Comparison of ENCODE assay signal across 18 mouse cellular contexts in the genomic region with DNA sequence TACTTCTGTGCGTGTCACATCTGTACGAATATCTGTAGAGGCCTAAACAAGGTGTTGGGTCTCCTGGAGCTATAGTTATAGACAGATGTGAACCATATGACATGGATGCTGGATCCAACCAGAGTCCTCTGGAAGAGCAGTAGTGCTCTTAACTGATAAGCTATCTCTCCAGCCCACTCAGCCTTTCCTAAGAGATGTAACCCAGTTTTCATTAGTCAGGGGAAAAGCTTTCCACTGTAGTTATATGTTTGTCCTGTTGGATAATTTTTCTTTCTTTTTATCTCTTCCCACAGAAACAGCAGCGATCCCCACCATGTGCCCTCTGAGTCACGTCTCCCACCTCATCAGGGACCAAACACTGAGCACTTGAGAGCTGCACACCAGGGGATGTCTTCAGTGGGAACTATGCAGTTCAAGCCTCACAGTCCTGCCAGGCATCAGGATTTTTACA. TPM values are rescaled to one million over a fixed set of nuclear protein-coding genes. Genes with fewer than 3 reads are reported as not detected.
DNase-seq lines count a peak whose midpoint lies in the region; ATAC-seq and TF ChIP-seq lines count a peak whose summit lies in the region.
"Had no signal": no experiment of that assay in that cellular context is flagged by ENCODE, and none has a peak within 500 bp of the region (broad histone marks: within the 10 kb centered on the region; RNA-seq: fewer than 3 reads in every experiment).

No protein-coding gene starts in this region.

- peak; percentile 55; the same call in 1 of the 2 replicates for ATAC-seq in heart, embryonic 15.5 days (replicated peaks; ENCODE audit: insufficient number of reproducible peaks, insufficient read depth, low FRiP score, low read depth)
- peak; percentile 78 for ATAC-seq in G1E (ENCODE audit: extremely low read depth, insufficient number of reproducible peaks, low FRiP score, poor library complexity, severe bottlenecking)
- peak; percentile 94 for ATAC-seq in erythroblast, adult 5-6 weeks (replicated peaks; ENCODE audit: low FRiP score, poor library complexity, severe bottlenecking)
- peak; percentile 97 for ATAC-seq in liver, embryonic 16.5 days (ENCODE audit: low read depth)
- ATAC-seq: midbrain, embryonic 15.5 days had no signal

- no peak overlapping the region for H3K27ac ChIP-seq in heart, embryonic 15.5 days
- H3K27ac ChIP-seq in heart, adult 2 months = no peak overlapping the region
- H3K27ac ChIP-seq in liver, embryonic 16.5 days (ENCODE audit: low read length) = peak overlapping the region; percentile 100
- H3K27ac ChIP-seq in cerebellum, adult 2 months (ENCODE audit: insufficient read depth, low read length) = no peak overlapping the region
- H3K27ac ChIP-seq: embryonic facial prominence, embryonic 12.5 days; forebrain, embryonic 12.5 days; hindbrain, embryonic 15.5 days; limb, embryonic 12.5 days; midbrain, embryonic 15.5 days had no signal

- H3K4me3 ChIP-seq in heart, embryonic 15.5 days = no peak overlapping the region
- H3K4me3 ChIP-seq in heart, adult 2 months = no peak overlapping the region
- H3K4me3 ChIP-seq in G1E (ENCODE audit: low read depth, low read length) = no peak overlapping the region
- H3K4me3 ChIP-seq in liver, embryonic 16.5 days (ENCODE audit: low read depth, low read length) = 0 out of 2 replicates have a peak overlapping the region, but pooled peaks have one; percentile 12
- H3K4me3 ChIP-seq in cerebellum, adult 2 months (replicated peaks; ENCODE audit: insufficient read depth, low read depth, low read length) = no peak overlapping the region
- H3K4me3 ChIP-seq: embryonic facial prominence, embryonic 12.5 days; forebrain, embryonic 12.5 days; hindbrain, embryonic 15.5 days; limb, embryonic 12.5 days; midbrain, embryonic 15.5 days had no signal

- no peak for TF ChIP-seq EP300 in heart, adult 2 months (IDR thresholded peaks at IDR 0.05; ENCODE audit: insufficient read depth, low read depth, low read length)

- no peak overlapping the region for H3K4me2 ChIP-seq in heart, embryonic 15.5 days
- peak overlapping the region; percentile 56 for H3K4me2 ChIP-seq in liver, embryonic 16.5 days (ENCODE audit: low read depth, low read length)
- H3K4me2 ChIP-seq: embryonic facial prominence, embryonic 12.5 days; forebrain, embryonic 12.5 days; hindbrain, embryonic 15.5 days; limb, embryonic 12.5 days; midbrain, embryonic 15.5 days had no signal

- H3K9ac ChIP-seq in heart, embryonic 15.5 days = no peak overlapping the region
- H3K9ac ChIP-seq in heart, adult 2 months (ENCODE audit: low read depth, low read length) = no peak overlapping the region
- peak overlapping the region; percentile 56 for H3K9ac ChIP-seq in liver, embryonic 16.5 days (ENCODE audit: low read depth, low read length)
- H3K9ac ChIP-seq: embryonic facial prominence, embryonic 12.5 days; forebrain, embryonic 12.5 days; hindbrain, embryonic 15.5 days; limb, embryonic 12.5 days; midbrain, embryonic 15.5 days had no signal

- H3K4me1 ChIP-seq in heart, embryonic 15.5 days (replicated peaks) = no peaks in the 10 kb centered on the region
- no peaks in the 10 kb centered on the region for H3K4me1 ChIP-seq in heart, adult 2 months (ENCODE audit: control insufficient read depth, insufficient read depth, low read length)
- H3K4me1 ChIP-seq in G1E (ENCODE audit: insufficient read depth, low read depth, low read length) = peaks cover 28% of the 10 kb centered on the region
- H3K4me1 ChIP-seq in liver, embryonic 16.5 days (ENCODE audit: control insufficient read depth, low read depth, low read length) = peaks cover 27% of the 10 kb centered on the region
- no peaks in the 10 kb centered on the region for H3K4me1 ChIP-seq in cerebellum, adult 2 months (ENCODE audit: control insufficient read depth, insufficient read depth, low read length)
- H3K4me1 ChIP-seq: embryonic facial prominence, embryonic 12.5 days; forebrain, embryonic 12.5 days; hindbrain, embryonic 15.5 days; limb, embryonic 12.5 days; midbrain, embryonic 15.5 days had no signal

- intact Hi-C loops in heart, adult 2 months (cut with DNase I) = no loop called here

- no peaks in the 10 kb centered on the region for H3K9me3 ChIP-seq in heart, embryonic 15.5 days (replicated peaks)
- no peaks in the 10 kb centered on the region for H3K9me3 ChIP-seq in G1E (replicated peaks)
- H3K9me3 ChIP-seq in liver, embryonic 16.5 days (replicated peaks; ENCODE audit: control insufficient read depth, low read length) = no peaks in the 10 kb centered on the region
- H3K9me3 ChIP-seq: embryonic facial prominence, embryonic 12.5 days; forebrain, embryonic 12.5 days; hindbrain, embryonic 15.5 days; limb, embryonic 12.5 days; midbrain, embryonic 15.5 days had no signal

- no peaks in the 10 kb centered on the region for H3K27me3 ChIP-seq in heart, embryonic 15.5 days
- H3K27me3 ChIP-seq in heart, adult 2 months (ENCODE audit: control insufficient read depth, insufficient read depth, low read length) = no peaks in the 10 kb centered on the region
- no peaks in the 10 kb centered on the region for H3K27me3 ChIP-seq in G1E (ENCODE audit: insufficient read depth, low read length)
- H3K27me3 ChIP-seq in liver, embryonic 16.5 days (ENCODE audit: control insufficient read depth, insufficient read depth, low read depth, low read length) = no peaks in the 10 kb centered on the region
- no peaks in the 10 kb centered on the region for H3K27me3 ChIP-seq in cerebellum, adult 2 months (ENCODE audit: control insufficient read depth, insufficient read depth, low read length)
- H3K27me3 ChIP-seq: embryonic facial prominence, embryonic 12.5 days; forebrain, embryonic 12.5 days; hindbrain, embryonic 15.5 days; limb, embryonic 12.5 days; midbrain, embryonic 15.5 days had no signal

- 48% methylated on average over 4 of the region's 4 CpGs for WGBS in heart, embryonic 15.5 days
- WGBS in heart, adult 2 months = 54% methylated on average over 4 of the region's 4 CpGs
- 28% methylated on average over 4 of the region's 4 CpGs for WGBS in liver, embryonic 16.5 days (ENCODE audit: insufficient replicate concordance)
- 89% methylated on average over 4 of the region's 4 CpGs for WGBS in cerebellum, adult 2 months

- H3K36me3 ChIP-seq in heart, embryonic 15.5 days = no peaks in the 10 kb centered on the region
- H3K36me3 ChIP-seq in heart, adult 2 months (ENCODE audit: control insufficient read depth, insufficient read depth, low read length) = no peaks in the 10 kb centered on the region
- no peaks in the 10 kb centered on the region for H3K36me3 ChIP-seq in G1E (replicated peaks)
- H3K36me3 ChIP-seq in liver, embryonic 16.5 days (ENCODE audit: control insufficient read depth, insufficient read depth) = peaks cover 3% of the 10 kb centered on the region; the same call in 1 of the 2 replicates
- H3K36me3 ChIP-seq: hindbrain, embryonic 15.5 days; midbrain, embryonic 15.5 days had no signal

- no peak for TF ChIP-seq CTCF in heart, adult 2 months (IDR thresholded peaks at IDR 0.05)
- no peak for TF ChIP-seq CTCF in G1E (IDR thresholded peaks at IDR 0.05; ENCODE audit: low read depth, low read length)
- TF ChIP-seq CTCF in cerebellum, adult 2 months (IDR thresholded peaks at IDR 0.05; ENCODE audit: borderline replicate concordance, insufficient read depth, low read depth, low read length) = no peak

- no peak for TF ChIP-seq POLR2A in heart, adult 2 months (IDR thresholded peaks at IDR 0.05; ENCODE audit: insufficient read depth, low read depth, low read length)
- no peak for TF ChIP-seq POLR2A in cerebellum, adult 2 months (IDR thresholded peaks at IDR 0.05; ENCODE audit: borderline replicate concordance, insufficient read depth, low read length)

- no peak for DNase-seq in heart, adult 2 months
- DNase-seq in G1E (ENCODE audit: low spot score) = no peak
- DNase-seq in cerebellum, adult 2 months = no peak
- no peak for DNase-seq in right cerebral cortex, postnatal 14 days
- no peak for DNase-seq in embryo, embryonic 9.5 days (ENCODE audit: extremely low spot score)
- DNase-seq: cerebellum, postnatal 25 days; kidney, adult 9 months; lung, postnatal 36 days; thymus, adult 18-20 months had no signal

- no peaks in the 10 kb centered on the region for H3K79me2 ChIP-seq in heart, adult 2 months (replicated peaks; ENCODE audit: control insufficient read depth, insufficient read depth, low read length)

RNA-seq across cellular contexts. Expression of gene F2rl2, which starts 17.1 kb away (rescaled TPM):
- 0.47 and 0.52 TPM in 2 replicates for polyA plus RNA-seq in heart, embryonic 15.5 days (2015; fragmentation: Nextera tagmentation; extraction: Ambion mirVana)
- total RNA-seq in heart, adult 2 months (2021) = under 1 TPM in 1 of 2 experiments, not detected in 1; 0.68 TPM
- polyA plus RNA-seq in heart, adult 2 months (2012; rRNA removed) = 0.29 and 0.82 TPM in 2 replicates
- not detected in 2 replicates for total RNA-seq in G1E (2014; fragmentation: Nextera tagmentation)
- total RNA-seq in G1E (2017) = 0.05 and 0.06 TPM in 2 replicates
- not detected in 2 replicates for polyA plus RNA-seq in G1E (2012)
- total RNA-seq in erythroblast, adult 5-6 weeks (2015; ENCODE audit: low replicate concordance) = 1.0 and 4.2 TPM in 2 replicates
- 0.14 and 1.0 TPM in 2 replicates for total RNA-seq in erythroblast, adult 5-6 weeks (2017; ENCODE audit: low replicate concordance)
- 7.3 and 9.3 TPM in 2 replicates for polyA plus RNA-seq in liver, embryonic 16.5 days (2015; fragmentation: Nextera tagmentation; extraction: Ambion mirVana)
- polyA plus RNA-seq in cerebellum, adult 2 months (2012; rRNA removed) = 0.36 and 0.44 TPM in 2 replicates
- total RNA-seq: gastrocnemius, adult 18-20 months had no signal
